Mouse (Mus musculus): ENCODE data around the gene Atxn7. TPM values are rescaled to one million over a fixed set of nuclear protein-coding genes. Genes with fewer than 3 reads are reported as not detected.

The Atxn7 gene
- total RNA-seq, 2 experiments from 2014 or later = 24.8 to 31.2 TPM

- no peak for ATAC-seq (replicated peaks; ENCODE audit: low FRiP score, low TSS enrichment, poor library complexity, severe bottlenecking)
These were observed 16.3 kb downstream of the Atxn7 start for GRCm38 (mm10) chr14:13977498-13977897.

- ATAC-seq (replicated peaks; ENCODE audit: low FRiP score, low TSS enrichment, poor library complexity, severe bottlenecking) = no peak
These were observed 20.0 kb downstream of the Atxn7 start for GRCm38 (mm10) chr14:13981286-13981685.

GRCm38 (mm10) chr14:13982174-13982573 is 20.9 kb downstream of the Atxn7 start:
- ATAC-seq (replicated peaks; ENCODE audit: low FRiP score, low TSS enrichment, poor library complexity, severe bottlenecking) = peak; percentile 62; the same call in 1 of the 2 replicates

GRCm38 (mm10) chr14:13988397-13988796 is 27.2 kb downstream of the Atxn7 start:
- ATAC-seq (replicated peaks; ENCODE audit: low FRiP score, low TSS enrichment, poor library complexity, severe bottlenecking) = peak; percentile 77

GRCm38 (mm10) chr14:13990741-13991140 is 29.5 kb downstream of the Atxn7 start:
- no peak for ATAC-seq (replicated peaks; ENCODE audit: low FRiP score, low TSS enrichment, poor library complexity, severe bottlenecking)

- peak; percentile 82 for ATAC-seq (replicated peaks; ENCODE audit: low FRiP score, low TSS enrichment, poor library complexity, severe bottlenecking)
These were observed 34.2 kb downstream of the Atxn7 start for GRCm38 (mm10) chr14:13995206-13996097.

- no peak for ATAC-seq (replicated peaks; ENCODE audit: low FRiP score, low TSS enrichment, poor library complexity, severe bottlenecking)
These were observed 41.5 kb downstream of the Atxn7 start for GRCm38 (mm10) chr14:14002771-14003170.

GRCm38 (mm10) chr14:14009712-14010111 is 48.5 kb downstream of the Atxn7 start:
- peak; percentile 57 for ATAC-seq (replicated peaks; ENCODE audit: low FRiP score, low TSS enrichment, poor library complexity, severe bottlenecking)

GRCm38 (mm10) chr14:14012383-14013251 is 51.4 kb downstream of the Atxn7 start:
- peak; percentile 89 for ATAC-seq (replicated peaks; ENCODE audit: low FRiP score, low TSS enrichment, poor library complexity, severe bottlenecking)

GRCm38 (mm10) chr14:14013252-14013711 is 52.0 kb downstream of the Atxn7 start:
- peak; percentile 51 for ATAC-seq (replicated peaks; ENCODE audit: low FRiP score, low TSS enrichment, poor library complexity, severe bottlenecking)

GRCm38 (mm10) chr14:14014636-14015375 is 53.6 kb downstream of the Atxn7 start:
- ATAC-seq (replicated peaks; ENCODE audit: low FRiP score, low TSS enrichment, poor library complexity, severe bottlenecking) = no peak

GRCm38 (mm10) chr14:14019155-14019894 is 58.1 kb downstream of the Atxn7 start:
- ATAC-seq (replicated peaks; ENCODE audit: low FRiP score, low TSS enrichment, poor library complexity, severe bottlenecking) = peak; percentile 89

- ATAC-seq (replicated peaks; ENCODE audit: low FRiP score, low TSS enrichment, poor library complexity, severe bottlenecking) = no peak
These were observed 60.0 kb downstream of the Atxn7 start for GRCm38 (mm10) chr14:14021244-14021643.

- ATAC-seq (replicated peaks; ENCODE audit: low FRiP score, low TSS enrichment, poor library complexity, severe bottlenecking) = no peak
These were observed 64.6 kb downstream of the Atxn7 start for GRCm38 (mm10) chr14:14025870-14026269.

- peak; percentile 98 for ATAC-seq (replicated peaks; ENCODE audit: low FRiP score, low TSS enrichment, poor library complexity, severe bottlenecking)
These were observed 69.4 kb downstream of the Atxn7 start for GRCm38 (mm10) chr14:14030621-14031020.

- ATAC-seq (replicated peaks; ENCODE audit: low FRiP score, low TSS enrichment, poor library complexity, severe bottlenecking) = no peak
These were observed 71.6 kb downstream of the Atxn7 start for GRCm38 (mm10) chr14:14032842-14033241.

GRCm38 (mm10) chr14:14036352-14036751 is 75.1 kb downstream of the Atxn7 start:
- peak; percentile 94 for ATAC-seq (replicated peaks; ENCODE audit: low FRiP score, low TSS enrichment, poor library complexity, severe bottlenecking)

- no peak for ATAC-seq (replicated peaks; ENCODE audit: low FRiP score, low TSS enrichment, poor library complexity, severe bottlenecking)
These were observed 77.0 kb downstream of the Atxn7 start for GRCm38 (mm10) chr14:14038233-14038632.

GRCm38 (mm10) chr14:14042336-14042735 is 81.1 kb downstream of the Atxn7 start:
- no peak for ATAC-seq (replicated peaks; ENCODE audit: low FRiP score, low TSS enrichment, poor library complexity, severe bottlenecking)

Measured in megakaryocyte-erythroid progenitor cell, adult 5-6 weeks (primary cell).